Mouse (Mus musculus) bone marrow macrophage, adult 2 months (primary cell): ENCODE measurements at regions not wholly inside any gene's neighbourhood (a gene's known extent, or its start where the extent isn't known, plus 50 kb on each side); places are given as distances from the start of the nearest gene placed in this dataset.

Source experiments
- CTCF ChIP-seq: IDR thresholded peaks from 2 replicates; pipeline ENCODE4 v1.5.1; 2012; ENCODE audit warnings: low read depth, mild to moderate bottlenecking, low read length, moderate library complexity
- POLR2A ChIP-seq: IDR thresholded peaks from 2 replicates; pipeline ENCODE4 v1.6.1; 2012; ENCODE audit warnings: mild to moderate bottlenecking, low read depth, low read length, borderline replicate concordance

DNA sequence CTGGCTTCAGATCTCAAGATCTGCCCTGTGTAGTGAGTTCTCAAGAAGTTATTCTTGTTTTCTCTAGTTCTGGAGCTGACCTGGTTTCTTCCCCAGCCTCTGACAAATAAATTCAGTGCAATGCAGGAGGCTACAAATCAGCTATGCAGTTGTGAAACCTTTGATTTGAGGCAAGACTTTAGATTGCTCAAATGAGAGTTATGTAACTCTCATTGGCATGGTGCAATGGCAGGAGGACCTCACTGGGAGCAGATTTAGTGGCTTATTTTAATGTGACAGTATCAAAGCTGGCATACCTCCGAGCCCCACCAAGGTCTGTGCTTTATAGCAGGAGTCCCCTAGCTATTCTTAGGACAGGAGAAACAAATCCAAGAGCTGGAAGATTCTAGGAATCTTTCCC lies 427.8 kb upstream of the Klf4 start:
- TF ChIP-seq POLR2A (no peak), CTCF (no peak)
